Mouse (Mus musculus) C2C12 (cell line): ENCODE measurements around the gene Cog5.

Source experiments
- CEBPB ChIP-seq: IDR thresholded peaks from one replicate; pipeline ENCODE4 v1.6.1; 2011; ENCODE audit warnings: low read depth, mild to moderate bottlenecking, control low read depth, moderate library complexity
- CTCF ChIP-seq: IDR thresholded peaks from one replicate; pipeline ENCODE4 v1.5.1; 2011; ENCODE audit not compliant: control insufficient read depth, insufficient read depth, insufficient read length
- MAX ChIP-seq: IDR thresholded peaks from one replicate; pipeline ENCODE4 v1.6.1; 2011; ENCODE audit warnings: mild to moderate bottlenecking, control low read depth
- MYOG ChIP-seq: IDR thresholded peaks from one replicate; pipeline ENCODE4 v1.6.1; 2011; ENCODE audit not compliant: control insufficient read depth, insufficient read length; ENCODE audit errors: extremely low read depth

GRCm38 (mm10) chr12:31882736-31883135 is 228.1 kb downstream of the Cog5 start:
- TF ChIP-seq CTCF (no peak), MYOG (no peak), MAX (no peak), CEBPB (no peak)
